Mouse (Mus musculus) forebrain, embryonic 14.5 days (tissue): ENCODE data around the gene Cdadc1. TPM values are rescaled to one million over a fixed set of nuclear protein-coding genes. Genes with fewer than 3 reads are reported as not detected.
A peak's percentile ranks its signal among the peaks of the same experiment; 100 is the strongest.

ENCODE experiments used
- ATAC-seq: fragments of 200-750 bp; cut with Nextera tagmentation; 2 replicates; pipeline ENCODE4 v1.8.0; 2017; ENCODE audit warnings: mild to moderate bottlenecking, moderate library complexity
- DNase-seq: peaks from one replicate; pipeline ENCODE4 v3.0.0-alpha.2; 2015; ENCODE audit warnings: low spot score
- H3K27ac ChIP-seq: fragments of 300-500 bp; sonication (generic); 2 replicates; pipeline ENCODE4 v1.5.1; 2014; ENCODE audit warnings: low read depth, mild to moderate bottlenecking, control low read depth, low read length, moderate library complexity
- H3K27me3 ChIP-seq: fragments of 300-500 bp; sonication (generic); replicated peaks from 2 replicates; pipeline ENCODE4 v1.6.1; 2014; ENCODE audit warnings: low read length, control low read depth, mixed read lengths; ENCODE audit not compliant: control insufficient read depth, insufficient read depth
- H3K36me3 ChIP-seq: fragments of 300-500 bp; sonication (generic); 2 replicates; pipeline ENCODE4 v1.6.1; 2014; ENCODE audit warnings: low read length, control low read depth; ENCODE audit not compliant: control insufficient read depth, insufficient read depth
- H3K4me1 ChIP-seq: fragments of 300-500 bp; sonication (generic); 2 replicates; pipeline ENCODE4 v1.6.1; 2014; ENCODE audit warnings: antibody characterized with exemption, low read length, control low read depth; ENCODE audit not compliant: control insufficient read depth, insufficient read depth
- H3K4me2 ChIP-seq: fragments of 300-500 bp; sonication (generic); 2 replicates; pipeline ENCODE4 v1.6.1; 2014; ENCODE audit warnings: mild to moderate bottlenecking, control low read depth, low read length
- H3K4me3 ChIP-seq: fragments of 300-500 bp; sonication (generic); 2 replicates; pipeline ENCODE4 v1.5.1; 2014; ENCODE audit warnings: low read depth, low read length, control low read depth
- H3K9ac ChIP-seq: fragments of 300-500 bp; sonication (generic); 2 replicates; pipeline ENCODE4 v1.6.1; 2014; ENCODE audit warnings: mild to moderate bottlenecking, low read length, control low read depth, moderate library complexity
- H3K9me3 ChIP-seq: fragments of 300-500 bp; sonication (generic); replicated peaks from 2 replicates; pipeline ENCODE4 v1.6.1; 2016; ENCODE audit warnings: low read length, control low read depth, mixed read lengths; ENCODE audit not compliant: control insufficient read depth
- WGBS: fragments of 180-500 bp; shearing (Covaris S2); extraction: QIAGEN DNeasy Blood & Tissue Kit; methylation state at CpG from one replicate; pipeline ENCODE4 v1.1.7; 2014; 5-methylcytosine and 5-hydroxymethylcytosine counted together
- polyA plus RNA-seq: library from polyadenylated mRNA; unstranded; fragments of >200 nt; fragmentation: Nextera tagmentation; extraction: Ambion mirVana; gene quantifications from 2 replicates; pipeline ENCODE4 v1.2.1, GENCODE M21; 2014

Gene Cdadc1
- polyA plus RNA-seq = 33.0 and 35.7 TPM in 2 replicates

DNA sequence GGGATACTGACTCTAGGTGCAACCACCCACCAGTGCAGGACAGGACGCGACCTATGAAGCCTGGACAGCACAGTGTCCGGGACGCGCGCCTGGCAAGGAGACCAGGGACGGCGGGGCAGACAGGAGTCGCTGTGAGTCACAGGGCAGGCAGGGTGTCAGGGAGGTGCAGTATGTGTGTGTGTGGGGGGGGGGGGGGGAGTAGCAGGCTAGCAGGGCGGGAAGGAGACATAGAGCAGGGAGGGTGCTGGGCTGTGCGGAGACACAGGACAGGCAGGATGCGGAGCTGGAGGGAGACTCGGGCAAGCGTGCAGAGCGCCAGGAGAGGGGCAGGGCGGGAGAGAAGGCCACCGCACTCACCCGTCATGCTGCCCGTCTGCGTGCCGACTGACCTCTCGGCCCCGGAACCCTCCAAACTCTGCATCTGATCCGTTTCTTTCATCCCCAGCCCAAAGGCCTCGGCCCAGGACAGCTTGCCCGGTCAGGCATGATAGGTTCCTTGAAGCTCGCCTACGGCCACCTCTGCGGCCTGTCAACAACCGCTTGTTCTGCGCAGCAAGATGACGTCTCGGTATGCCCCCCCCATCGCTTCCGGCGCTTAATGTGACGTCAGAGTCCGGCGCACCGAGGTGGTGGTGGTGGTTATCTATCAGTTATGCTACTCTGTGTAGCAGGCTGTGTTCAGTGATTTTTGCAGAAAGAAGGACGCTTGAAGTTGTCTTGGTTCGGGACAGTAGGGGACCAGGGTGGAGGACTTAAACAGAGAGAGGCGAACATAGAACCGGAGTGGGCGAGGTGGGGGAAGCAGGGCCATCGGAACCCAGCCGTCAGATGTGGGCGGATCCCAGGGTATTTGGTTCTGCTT is at the start of gene Cdadc1:
Cdadc1 (minus strand) TSS at position 562 of the 862 bp plus-strand sequence.
- H3K36me3 ChIP-seq = no peaks in the 10 kb centered on the region
- peak within 1 kb of the TSS; percentile 49 for H3K27ac ChIP-seq
- peak within 1 kb of the TSS; percentile 81 for H3K9ac ChIP-seq
- H3K27me3 ChIP-seq = no peaks in the 10 kb centered on the region
- no peaks in the 10 kb centered on the region for H3K9me3 ChIP-seq
- peak; percentile 96 for ATAC-seq
- DNase-seq = peak; percentile 91
- peak within 1 kb of the TSS; percentile 82 for H3K4me3 ChIP-seq
- WGBS = under 1% methylated on average over 44 of the region's 48 CpGs
- H3K4me1 ChIP-seq = peaks cover 10% of the 10 kb centered on the region
- peak within 1 kb of the TSS; percentile 73 for H3K4me2 ChIP-seq

DNA sequence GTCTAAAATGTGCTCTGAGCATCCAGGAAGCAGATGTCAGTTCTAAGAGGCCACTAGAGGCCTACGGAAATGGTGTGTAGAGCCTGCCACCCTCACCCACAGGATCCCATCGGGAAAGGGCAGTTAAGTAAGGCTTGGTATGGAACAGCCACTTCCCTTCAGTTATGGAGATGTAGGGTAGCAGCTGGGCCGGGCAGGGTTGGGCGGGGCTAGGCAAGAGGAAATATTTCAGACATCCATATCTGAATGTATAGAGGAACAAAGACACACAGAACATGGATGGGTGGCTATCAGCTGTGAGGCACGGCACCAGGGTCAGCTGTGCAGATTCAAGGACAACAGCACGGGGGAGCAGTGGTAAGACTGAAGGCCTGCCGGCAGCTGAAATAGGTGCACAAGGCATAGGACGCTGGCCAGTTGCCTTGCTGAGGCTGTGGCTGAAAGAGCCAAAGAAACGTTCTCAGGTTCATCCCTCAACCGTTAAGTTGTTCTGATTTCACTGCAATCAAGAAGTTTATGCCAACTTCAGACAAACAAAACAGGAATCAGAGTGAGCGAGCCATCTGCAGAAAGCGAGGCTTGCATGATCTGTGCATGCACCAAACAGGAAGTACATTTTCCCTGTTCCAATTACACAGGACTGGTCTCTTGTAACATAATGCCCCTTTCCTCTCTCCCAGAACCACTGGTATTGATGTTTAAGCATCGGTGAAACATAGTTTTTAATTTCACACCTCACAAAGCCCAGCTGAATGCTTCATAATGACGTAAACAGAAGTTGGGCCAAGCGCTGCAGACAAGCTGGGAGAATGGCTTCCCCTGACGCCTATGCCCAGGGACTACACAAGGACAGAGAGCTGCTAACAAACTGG is 49.3 kb upstream of the Cdadc1 start:
- Histone ChIP-seq H3K4me2 (no peak overlapping the region), H3K27ac (no peak overlapping the region), H3K27me3 (no peaks in the 10 kb centered on the region), H3K36me3 (no peaks in the 10 kb centered on the region), H3K9me3 (no peaks in the 10 kb centered on the region), H3K9ac (no peak overlapping the region), H3K4me1 (peaks cover 2% of the 10 kb centered on the region; the same call in 1 of the 2 replicates), H3K4me3 (no peak overlapping the region)
- WGBS = 78% methylated on average over 16 of the region's 16 CpGs
- DNase-seq = no peak
- ATAC-seq = no peak

DNA sequence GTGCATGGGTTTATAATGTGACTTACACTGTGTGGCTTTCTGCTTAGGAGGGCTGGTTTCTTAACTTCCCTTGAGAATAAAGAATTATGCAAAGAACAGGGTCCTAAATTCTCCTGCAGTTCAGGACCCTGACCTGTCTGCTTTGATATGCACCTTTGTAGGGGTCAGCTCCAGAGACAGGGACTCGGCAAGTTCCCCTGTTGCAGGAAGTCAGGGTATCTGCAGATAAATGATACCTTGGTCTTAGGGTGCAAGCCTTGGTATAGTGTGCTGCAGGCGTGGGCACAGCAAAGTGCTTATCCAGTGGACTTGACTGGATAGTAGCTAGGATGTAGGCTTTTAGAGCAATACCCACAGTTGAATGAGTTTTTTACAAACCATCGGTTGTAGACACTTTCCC is 47.1 kb upstream of the Cdadc1 start:
- Histone ChIP-seq H3K4me2 (no peak overlapping the region), H3K27ac (no peak overlapping the region), H3K4me3 (no peak overlapping the region), H3K9me3 (no peaks in the 10 kb centered on the region), H3K9ac (no peak overlapping the region), H3K36me3 (no peaks in the 10 kb centered on the region), H3K27me3 (no peaks in the 10 kb centered on the region), H3K4me1 (peaks cover 2% of the 10 kb centered on the region; the same call in 1 of the 2 replicates)
- DNase-seq = no peak
- no peak for ATAC-seq
- WGBS = 77% methylated on average over 3 of the region's 3 CpGs

DNA sequence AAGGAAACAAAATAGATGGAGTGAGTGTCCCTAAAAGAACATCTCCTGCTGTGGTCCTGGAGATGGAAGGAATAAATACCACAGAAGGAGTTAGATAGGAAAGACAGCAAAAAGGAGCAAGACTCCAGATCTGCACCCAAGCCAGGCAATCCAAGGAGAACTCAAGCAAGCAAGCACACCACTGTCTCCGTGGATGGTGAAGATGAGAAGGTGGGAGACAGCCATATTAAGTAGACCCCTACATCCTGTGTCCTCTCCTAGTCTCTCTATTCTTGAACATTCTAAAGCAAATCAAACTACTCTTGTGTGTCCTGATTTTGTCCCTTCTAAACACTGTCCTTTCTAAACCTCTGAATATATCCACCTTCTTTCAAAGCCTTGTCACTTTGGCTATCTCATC is 46.4 kb upstream of the Cdadc1 start:
- peaks cover 2% of the 10 kb centered on the region; the same call in 1 of the 2 replicates for H3K4me1 ChIP-seq
- no peak overlapping the region for H3K27ac ChIP-seq
- H3K4me2 ChIP-seq = no peak overlapping the region
- ATAC-seq = no peak
- no peaks in the 10 kb centered on the region for H3K36me3 ChIP-seq
- no peaks in the 10 kb centered on the region for H3K27me3 ChIP-seq
- 83% methylated on average over 1 of the region's 1 CpGs for WGBS
- H3K9ac ChIP-seq = no peak overlapping the region
- no peak for DNase-seq
- H3K4me3 ChIP-seq = no peak overlapping the region
- no peaks in the 10 kb centered on the region for H3K9me3 ChIP-seq

DNA sequence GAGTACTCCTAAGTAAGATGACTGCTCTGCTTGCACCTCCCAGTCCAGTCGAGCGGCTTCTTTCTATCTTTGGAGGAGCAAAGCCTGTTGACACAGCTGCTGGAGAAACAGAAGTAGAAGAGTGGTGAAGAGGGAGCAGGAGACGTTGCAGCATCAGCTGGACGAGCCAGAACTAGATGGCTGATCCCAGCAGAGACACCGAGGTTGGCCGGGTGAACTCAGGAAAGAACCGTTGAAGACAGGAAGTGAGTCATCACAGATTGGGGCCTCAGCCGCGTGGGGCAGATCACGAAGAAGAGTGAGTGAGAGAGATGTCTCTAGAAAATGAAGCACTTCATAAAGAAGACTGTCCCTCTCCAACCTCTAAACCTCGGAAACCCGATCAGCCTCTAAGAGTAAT is 45.8 kb upstream of the Cdadc1 start:
- ATAC-seq = no peak

DNA sequence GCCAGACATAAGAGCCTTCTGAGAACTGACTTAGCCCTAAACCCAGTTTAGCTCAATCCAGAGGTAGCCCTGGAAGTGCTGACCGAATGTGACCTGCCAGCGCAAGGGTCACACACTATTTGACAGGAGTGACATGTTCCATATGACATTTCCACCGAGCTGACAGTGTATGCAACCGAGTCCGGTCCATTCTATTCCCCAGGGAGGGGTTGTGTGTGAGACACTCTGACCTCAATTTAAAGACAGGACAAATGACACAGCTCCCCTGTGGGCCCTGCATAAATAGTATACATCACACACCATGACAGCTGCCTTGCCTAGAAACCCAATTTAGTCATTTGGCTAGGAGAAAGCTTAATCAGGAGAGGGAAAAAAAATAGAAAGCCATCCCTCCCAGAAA is 44.1 kb upstream of the Cdadc1 start:
- no peak overlapping the region for H3K27ac ChIP-seq
- no peaks in the 10 kb centered on the region for H3K9me3 ChIP-seq
- H3K4me1 ChIP-seq = no peaks in the 10 kb centered on the region
- no peaks in the 10 kb centered on the region for H3K27me3 ChIP-seq
- no peak overlapping the region for H3K4me2 ChIP-seq
- 47% methylated on average over 5 of the region's 5 CpGs for WGBS
- ATAC-seq (no peak), DNase-seq (no peak)
- H3K4me3 ChIP-seq = no peak overlapping the region
- H3K36me3 ChIP-seq = no peaks in the 10 kb centered on the region
- H3K9ac ChIP-seq = no peak overlapping the region

More for the DNA sequence above, 45.8 kb upstream of the Cdadc1 start:
- Histone ChIP-seq H3K4me3 (no peak overlapping the region), H3K27me3 (no peaks in the 10 kb centered on the region), H3K4me1 (peaks cover 2% of the 10 kb centered on the region; the same call in 1 of the 2 replicates), H3K4me2 (no peak overlapping the region), H3K27ac (no peak overlapping the region), H3K36me3 (no peaks in the 10 kb centered on the region), H3K9ac (no peak overlapping the region), H3K9me3 (no peaks in the 10 kb centered on the region)
- 89% methylated on average over 12 of the region's 12 CpGs for WGBS
- DNase-seq = no peak

DNA sequence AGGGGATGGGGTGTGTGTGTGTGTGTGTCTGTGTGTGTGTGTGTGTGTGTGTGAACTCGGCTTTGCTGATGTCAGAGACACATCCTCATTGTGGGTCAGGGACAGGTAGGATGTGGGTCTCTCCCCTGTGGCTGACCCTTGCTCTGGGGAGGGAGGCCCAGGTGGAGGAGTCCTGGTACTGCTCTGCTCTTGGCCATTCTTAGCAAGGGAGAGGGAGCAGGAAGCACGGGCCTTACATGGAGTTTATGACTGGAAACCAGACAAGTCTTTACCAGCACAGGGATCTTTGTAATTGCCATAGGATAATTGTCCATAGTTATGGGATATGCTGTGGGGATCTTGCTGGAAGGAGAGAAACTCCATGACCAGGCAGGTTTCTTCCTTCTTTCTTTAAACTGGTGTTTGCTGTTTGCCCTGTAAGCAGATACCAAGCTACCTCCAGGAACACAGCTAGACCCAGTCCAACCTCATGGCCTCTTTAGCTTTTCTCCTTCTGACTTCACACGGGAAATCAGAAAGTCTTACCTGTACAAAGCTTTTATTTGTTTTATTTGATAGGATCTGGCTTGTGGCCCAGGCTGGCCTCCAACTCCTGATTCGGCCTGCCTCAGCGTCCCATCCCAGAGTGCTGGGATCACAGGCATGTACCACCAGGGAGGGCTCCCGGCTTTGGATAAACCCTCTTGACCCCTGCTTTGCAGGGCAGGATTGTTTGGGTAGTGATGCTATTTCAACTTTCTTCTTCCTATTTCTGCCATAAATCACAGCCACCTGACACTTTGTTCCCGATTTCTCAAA is 41.3 kb upstream of the Cdadc1 start:
- no peak overlapping the region for H3K4me3 ChIP-seq

DNA sequence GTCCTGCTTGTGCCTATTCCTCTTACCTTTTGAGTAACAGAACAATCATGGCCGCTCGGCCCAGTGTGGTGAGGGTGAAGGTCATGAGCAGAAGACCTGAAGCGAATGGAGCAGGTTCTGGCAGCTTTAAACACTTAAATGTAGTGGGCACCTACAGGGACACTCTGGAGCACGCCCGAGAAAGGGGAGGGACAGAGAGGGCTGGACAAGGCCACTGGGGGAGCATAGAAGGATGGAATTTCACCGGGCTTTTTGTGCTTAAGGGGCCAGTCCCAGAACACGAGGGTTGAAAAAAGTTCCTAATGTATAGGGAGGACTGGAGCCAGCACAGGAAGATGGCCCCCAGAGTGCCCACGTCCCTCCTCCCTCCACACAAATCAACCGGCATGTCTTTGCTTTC is 36.2 kb upstream of the Cdadc1 start:
- WGBS = 61% methylated on average over 9 of the region's 9 CpGs
- DNase-seq (no peak), ATAC-seq (no peak)
- Histone ChIP-seq H3K27ac (no peak overlapping the region), H3K4me2 (no peak overlapping the region), H3K36me3 (peaks cover 28% of the 10 kb centered on the region), H3K9me3 (no peaks in the 10 kb centered on the region), H3K9ac (no peak overlapping the region), H3K4me1 (peaks cover 3% of the 10 kb centered on the region; the same call in 1 of the 2 replicates), H3K4me3 (no peak overlapping the region), H3K27me3 (no peaks in the 10 kb centered on the region)

More for the DNA sequence above, 41.3 kb upstream of the Cdadc1 start:
- no peaks in the 10 kb centered on the region for H3K4me1 ChIP-seq
- DNase-seq (no peak), ATAC-seq (no peak)
- H3K4me2 ChIP-seq = no peak overlapping the region
- WGBS = 57% methylated on average over 7 of the region's 7 CpGs
- H3K9me3 ChIP-seq = no peaks in the 10 kb centered on the region
- no peak overlapping the region for H3K27ac ChIP-seq
- H3K9ac ChIP-seq = no peak overlapping the region
- no peaks in the 10 kb centered on the region for H3K36me3 ChIP-seq
- no peaks in the 10 kb centered on the region for H3K27me3 ChIP-seq
